Mouse (Mus musculus) hindlimb bud, embryonic 11.5 days (tissue): ENCODE results near the gene Arih2.
"Not testable (repeated sequence)": the region's sequence is repeated elsewhere in the genome, so short reads cannot be mapped to it uniquely, and the experiment has no call there.

Experiments used
- DNase-seq: peaks from one replicate; pipeline ENCODE4 v3.0.0-alpha.2; 2012; ENCODE audit warnings: low read depth, low spot score; ENCODE audit errors: extremely low spot score

The Arih2 gene

GRCm38 (mm10) chr9:108649561-108650440 is 615 bp upstream of the Arih2 start:
- no peak for DNase-seq

- DNase-seq, result no peak
These were observed 1.0 kb downstream of the Arih2 start for GRCm38 (mm10) chr9:108648166-108648565.

GRCm38 (mm10) chr9:108639825-108640224 is 9.4 kb downstream of the Arih2 start:
- no peak for DNase-seq

- no peak for DNase-seq
These were observed 13.8 kb downstream of the Arih2 start for GRCm38 (mm10) chr9:108635415-108635814.

- no peak for DNase-seq
These were observed 15.3 kb downstream of the Arih2 start for GRCm38 (mm10) chr9:108633846-108634245.

- no peak for DNase-seq
These were observed 16.8 kb downstream of the Arih2 start for GRCm38 (mm10) chr9:108632375-108632774.

- no peak for DNase-seq
These were observed 17.4 kb downstream of the Arih2 start for GRCm38 (mm10) chr9:108631631-108632256.

GRCm38 (mm10) chr9:108630683-108631082 is 18.5 kb downstream of the Arih2 start:
- no peak for DNase-seq

GRCm38 (mm10) chr9:108628141-108628540 is 21.0 kb downstream of the Arih2 start:
- no peak for DNase-seq

GRCm38 (mm10) chr9:108626498-108626897 is 22.7 kb downstream of the Arih2 start:
- no peak for DNase-seq

- DNase-seq, result no peak
These were observed 31.9 kb downstream of the Arih2 start for GRCm38 (mm10) chr9:108617301-108617700.

GRCm38 (mm10) chr9:108611488-108611887 is 37.7 kb downstream of the Arih2 start:
- DNase-seq, result no peak

- no peak for DNase-seq
These were observed 40.3 kb downstream of the Arih2 start for GRCm38 (mm10) chr9:108608889-108609288.

GRCm38 (mm10) chr9:108607929-108608328 is 41.3 kb downstream of the Arih2 start:
- not testable (repeated sequence) for DNase-seq

- DNase-seq, result no peak
These were observed 47.2 kb downstream of the Arih2 start for GRCm38 (mm10) chr9:108601986-108602385.

GRCm38 (mm10) chr9:108600011-108600410 is 49.2 kb downstream of the Arih2 start:
- DNase-seq, result no peak

- no peak for DNase-seq
These were observed 50.1 kb downstream of the Arih2 start for GRCm38 (mm10) chr9:108599021-108599566.

GRCm38 (mm10) chr9:108596998-108597764 is 52.0 kb downstream of the Arih2 start, which contains the start of gene P4htm:
Gene P4htm, minus strand, starts transcription at chr9:108597667.
- no peak for DNase-seq

- DNase-seq, result no peak
These were observed 54.8 kb downstream of the Arih2 start for GRCm38 (mm10) chr9:108594354-108594753.

GRCm38 (mm10) chr9:108591462-108591861 is 57.7 kb downstream of the Arih2 start:
- no peak for DNase-seq

GRCm38 (mm10) chr9:108589229-108589628 is 60.0 kb downstream of the Arih2 start:
- no peak for DNase-seq
